Mouse (Mus musculus): ENCODE data around the gene Gm11985. TPM values are rescaled to one million over a fixed set of nuclear protein-coding genes. Genes with fewer than 3 reads are reported as not detected.
A peak's percentile ranks its signal among the peaks of the same experiment; 100 is the strongest.
"Not testable (repeated sequence)": the region's sequence is repeated elsewhere in the genome, so short reads cannot be mapped to it uniquely, and the experiment has no call there.

The Gm11985 gene
- total RNA-seq (2021): not detected
- long read RNA-seq, experiment 1: 0 reads
- long read RNA-seq, experiment 2: 0 reads

- no peak for DNase-seq
- intact Hi-C loops (cut with DNase I; ENCODE audit: low total_unique reads): loop anchor here (10.0 kb wide), 1 partner anchor 1666 kb away; no protein-coding TSS in a partner anchor
These were observed at the start of gene Gm11985 for GRCm38 (mm10) chr11:7188469-7188868. Gm11985 (minus strand) TSS chr11:7188569.

- no peak for DNase-seq
- intact Hi-C loops (cut with DNase I; ENCODE audit: low total_unique reads): no loop called here
These were observed 49.3 kb upstream of the Gm11985 start for GRCm38 (mm10) chr11:7237712-7238111.

- intact Hi-C loops (cut with DNase I; ENCODE audit: low total_unique reads): no loop called here
- DNase-seq: no peak
These were observed 48.4 kb upstream of the Gm11985 start for GRCm38 (mm10) chr11:7236751-7237150.

- no peak for DNase-seq
- intact Hi-C loops (cut with DNase I; ENCODE audit: low total_unique reads): no loop called here
These were observed 46.7 kb upstream of the Gm11985 start for GRCm38 (mm10) chr11:7234981-7235609.

GRCm38 (mm10) chr11:7234436-7234835, 46.1 kb upstream of the Gm11985 start:
- intact Hi-C loops (cut with DNase I; ENCODE audit: low total_unique reads): no loop called here
- DNase-seq: no peak

- DNase-seq: no peak
- intact Hi-C loops (cut with DNase I; ENCODE audit: low total_unique reads): no loop called here
These were observed 45.0 kb upstream of the Gm11985 start for GRCm38 (mm10) chr11:7233333-7233732.

GRCm38 (mm10) chr11:7231958-7232357, 43.6 kb upstream of the Gm11985 start:
- intact Hi-C loops (cut with DNase I; ENCODE audit: low total_unique reads): no loop called here
- no peak for DNase-seq

- no peak for DNase-seq
- intact Hi-C loops (cut with DNase I; ENCODE audit: low total_unique reads): no loop called here
These were observed 41.6 kb upstream of the Gm11985 start for GRCm38 (mm10) chr11:7230000-7230399.

GRCm38 (mm10) chr11:7228107-7228506, 39.7 kb upstream of the Gm11985 start:
- intact Hi-C loops (cut with DNase I; ENCODE audit: low total_unique reads): no loop called here

GRCm38 (mm10) chr11:7226810-7227550, 38.6 kb upstream of the Gm11985 start:
- intact Hi-C loops (cut with DNase I; ENCODE audit: low total_unique reads): no loop called here
- DNase-seq: no peak

More at GRCm38 (mm10) chr11:7228107-7228506, 39.7 kb upstream of the Gm11985 start:
- DNase-seq: no peak

- intact Hi-C loops (cut with DNase I; ENCODE audit: low total_unique reads): no loop called here
- DNase-seq: peak; percentile 16
These were observed 37.8 kb upstream of the Gm11985 start for GRCm38 (mm10) chr11:7226200-7226599.

GRCm38 (mm10) chr11:7221826-7222225, 33.5 kb upstream of the Gm11985 start:
- DNase-seq; intact Hi-C loops (cut with DNase I; ENCODE audit: low total_unique reads): not testable (repeated sequence)

GRCm38 (mm10) chr11:7215703-7216102, 27.3 kb upstream of the Gm11985 start:
- DNase-seq: peak; percentile 77
- intact Hi-C loops (cut with DNase I; ENCODE audit: low total_unique reads): loop anchor here (5.0 to 10.0 kb wide), 3 partner anchors 122 to 1032 kb away; no protein-coding TSS in a partner anchor

GRCm38 (mm10) chr11:7214761-7215160, 26.4 kb upstream of the Gm11985 start:
- intact Hi-C loops (cut with DNase I; ENCODE audit: low total_unique reads): loop anchor here (5.0 to 10.0 kb wide), 6 partner anchors 123 to 1193 kb away; no protein-coding TSS in a partner anchor
- peak; percentile 64 for DNase-seq

- intact Hi-C loops (cut with DNase I; ENCODE audit: low total_unique reads): loop anchor here (5.0 to 10.0 kb wide), 4 partner anchors 353 to 1193 kb away; no protein-coding TSS in a partner anchor
- no peak for DNase-seq
These were observed 25.9 kb upstream of the Gm11985 start for GRCm38 (mm10) chr11:7214342-7214660.

GRCm38 (mm10) chr11:7213501-7214341, 25.4 kb upstream of the Gm11985 start, which contains the start of gene Igfbp3:
Igfbp3 (minus strand) TSS chr11:7213923.
- intact Hi-C loops (cut with DNase I; ENCODE audit: low total_unique reads): loop anchor here (5.0 to 10.0 kb wide), 4 partner anchors 354 to 1194 kb away; no protein-coding TSS in a partner anchor

GRCm38 (mm10) chr11:7213161-7213500, 24.8 kb upstream of the Gm11985 start:
- intact Hi-C loops (cut with DNase I; ENCODE audit: low total_unique reads): loop anchor here (5.0 to 10.0 kb wide), 4 partner anchors 354 to 1194 kb away; no protein-coding TSS in a partner anchor
- DNase-seq: no peak

More at GRCm38 (mm10) chr11:7213501-7214341, 25.4 kb upstream of the Gm11985 start, which contains the start of gene Igfbp3:
- DNase-seq: peak; percentile 68

GRCm38 (mm10) chr11:7212126-7212798, 23.9 kb upstream of the Gm11985 start:
- DNase-seq: no peak
- intact Hi-C loops (cut with DNase I; ENCODE audit: low total_unique reads): loop anchor here (5.0 to 10.0 kb wide), 4 partner anchors 355 to 1195 kb away; no protein-coding TSS in a partner anchor

GRCm38 (mm10) chr11:7211211-7211610, 22.8 kb upstream of the Gm11985 start:
- intact Hi-C loops (cut with DNase I; ENCODE audit: low total_unique reads): loop anchor here (5.0 to 10.0 kb wide), 4 partner anchors 356 to 1196 kb away; no protein-coding TSS in a partner anchor
- DNase-seq: no peak
